Mouse (Mus musculus) spleen, adult 2 months (tissue): ENCODE measurements around the gene Myo3b. TPM values are rescaled to one million over a fixed set of nuclear protein-coding genes. Genes with fewer than 3 reads are reported as not detected.

Source experiments
- DNase-seq, 2 experiments: peaks; one replicate each; pipeline versions ENCODE4 v3.0.0 to v3.0.0-alpha.2; 2012 to 2021; ENCODE audit warnings: low spot score in 2 of 2, low read depth in 1 of 2
- H3K27ac ChIP-seq: fragments of 200-500 bp; 2 replicates; pipeline ENCODE4 v1.5.1; 2012; ENCODE audit warnings: low read length, inconsistent platforms; ENCODE audit not compliant: insufficient read depth
- H3K27me3 ChIP-seq: fragments of 200-500 bp; 2 replicates; pipeline ENCODE4 v1.6.1; 2012; ENCODE audit warnings: mild to moderate bottlenecking, moderate library complexity, low read length, inconsistent platforms; ENCODE audit not compliant: control insufficient read depth, insufficient read depth
- H3K36me3 ChIP-seq: fragments of 200-500 bp; 2 replicates; pipeline ENCODE4 v1.6.1; 2012; ENCODE audit warnings: mild to moderate bottlenecking, low read length, inconsistent platforms; ENCODE audit not compliant: control insufficient read depth, insufficient read depth
- H3K4me1 ChIP-seq: fragments of 200-500 bp; 2 replicates; pipeline ENCODE4 v1.6.1; 2011; ENCODE audit warnings: inconsistent platforms; ENCODE audit not compliant: control insufficient read depth, insufficient read depth, insufficient read length
- H3K4me3 ChIP-seq: fragments of 200-500 bp; 2 replicates; pipeline ENCODE4 v1.5.1; 2011; ENCODE audit warnings: mild to moderate bottlenecking, inconsistent platforms; ENCODE audit not compliant: insufficient read depth, insufficient read length; ENCODE audit errors: extremely low read depth
- CTCF ChIP-seq: fragments of 200-500 bp; IDR thresholded peaks from 2 replicates; pipeline ENCODE4 v1.5.1; 2011; ENCODE audit warnings: mild to moderate bottlenecking, inconsistent platforms; ENCODE audit not compliant: insufficient read depth, insufficient read length, insufficient replicate concordance; ENCODE audit errors: extremely low read depth
- POLR2A ChIP-seq: fragments of 200-500 bp; IDR thresholded peaks from 2 replicates; pipeline ENCODE4 v1.6.1; 2011; ENCODE audit warnings: low read depth, low read length, inconsistent platforms
- WGBS: fragments of 180-500 bp; shearing (Covaris S2); methylation state at CpG from one replicate; pipeline ENCODE4 v1.1.7; 2018; 5-methylcytosine and 5-hydroxymethylcytosine counted together
- polyA plus RNA-seq: library from polyadenylated mRNA; depleted of rRNA; stranded (reverse); fragments of >200 nt; gene quantifications from 2 replicates; pipeline ENCODE4 v1.2.3, GENCODE M21; 2012

The Myo3b gene
- polyA plus RNA-seq, 1 experiment, result 0.20 TPM

- Histone ChIP-seq H3K27ac (no peak overlapping the region), H3K4me3 (no peak overlapping the region), H3K36me3 (no peaks in the 10 kb centered on the region), H3K4me1 (no peaks in the 10 kb centered on the region), H3K27me3 (no peaks in the 10 kb centered on the region)
- no peak for DNase-seq
- TF ChIP-seq POLR2A (no peak), CTCF (no peak)
- 72% methylated on average over 2 of the region's 2 CpGs for WGBS
These were observed 316.1 kb downstream of the Myo3b start for GRCm38 (mm10) chr2:70355026-70355425.

- Histone ChIP-seq H3K4me3 (no peak overlapping the region), H3K27ac (no peak overlapping the region), H3K36me3 (no peaks in the 10 kb centered on the region), H3K27me3 (no peaks in the 10 kb centered on the region), H3K4me1 (no peaks in the 10 kb centered on the region)
- DNase-seq, result no peak
- TF ChIP-seq CTCF (no peak), POLR2A (no peak)
- 88% methylated on average over 6 of the region's 6 CpGs for WGBS
These were observed 330.5 kb downstream of the Myo3b start for GRCm38 (mm10) chr2:70369421-70369820.

- Histone ChIP-seq H3K36me3 (no peaks in the 10 kb centered on the region), H3K4me3 (no peak overlapping the region), H3K27ac (no peak overlapping the region), H3K27me3 (no peaks in the 10 kb centered on the region), H3K4me1 (no peaks in the 10 kb centered on the region)
- DNase-seq, result no peak
- TF ChIP-seq POLR2A, result no peak
- no peak for TF ChIP-seq CTCF
- WGBS, result 39% methylated on average over 6 of the region's 6 CpGs
These were observed 340.4 kb downstream of the Myo3b start for GRCm38 (mm10) chr2:70379341-70379740.

GRCm38 (mm10) chr2:70379939-70380338 is 341.0 kb downstream of the Myo3b start:
- 39% methylated on average over 6 of the region's 6 CpGs for WGBS
- no peak overlapping the region for H3K27ac ChIP-seq
- no peak overlapping the region for H3K4me3 ChIP-seq
- DNase-seq, result no peak
- H3K36me3 ChIP-seq, result no peaks in the 10 kb centered on the region
- H3K4me1 ChIP-seq, result no peaks in the 10 kb centered on the region
- H3K27me3 ChIP-seq, result no peaks in the 10 kb centered on the region
- TF ChIP-seq POLR2A (no peak), CTCF (no peak)

GRCm38 (mm10) chr2:70388645-70389044 is 349.7 kb downstream of the Myo3b start:
- Histone ChIP-seq H3K36me3 (no peaks in the 10 kb centered on the region), H3K27me3 (no peaks in the 10 kb centered on the region), H3K4me1 (no peaks in the 10 kb centered on the region), H3K4me3 (no peak overlapping the region), H3K27ac (no peak overlapping the region)
- no peak for DNase-seq
- 76% methylated on average over 6 of the region's 6 CpGs for WGBS
- no peak for TF ChIP-seq CTCF
- no peak for TF ChIP-seq POLR2A

GRCm38 (mm10) chr2:70389162-70389561 is 350.2 kb downstream of the Myo3b start:
- H3K27ac ChIP-seq, result no peak overlapping the region
- no peak for TF ChIP-seq POLR2A
- TF ChIP-seq CTCF, result no peak
- no peaks in the 10 kb centered on the region for H3K36me3 ChIP-seq
- H3K4me3 ChIP-seq, result no peak overlapping the region
- DNase-seq, result no peak
- WGBS, result 95% methylated on average over 1 of the region's 1 CpGs
- no peaks in the 10 kb centered on the region for H3K4me1 ChIP-seq
- H3K27me3 ChIP-seq, result no peaks in the 10 kb centered on the region

- no peak for DNase-seq
- H3K27me3 ChIP-seq, result no peaks in the 10 kb centered on the region
- no peak overlapping the region for H3K27ac ChIP-seq
- H3K4me1 ChIP-seq, result no peaks in the 10 kb centered on the region
- TF ChIP-seq POLR2A (no peak), CTCF (no peak)
- no peak overlapping the region for H3K4me3 ChIP-seq
- 84% methylated on average over 9 of the region's 9 CpGs for WGBS
- H3K36me3 ChIP-seq, result no peaks in the 10 kb centered on the region
These were observed 358.9 kb downstream of the Myo3b start for GRCm38 (mm10) chr2:70397734-70398276.
